Mouse (Mus musculus) cerebellum, adult 2 months (tissue): ENCODE data around the gene Xpr1. TPM values are rescaled to one million over a fixed set of nuclear protein-coding genes. Genes with fewer than 3 reads are reported as not detected.

Experiments
- DNase-seq, 2 experiments: peaks; one replicate each; pipeline ENCODE4 v3.0.0; 2021
- H3K27ac ChIP-seq: fragments of 200-500 bp; 2 replicates; pipeline ENCODE4 v1.5.1; 2012; ENCODE audit warnings: low read length, control low read depth, inconsistent platforms; ENCODE audit not compliant: insufficient read depth
- H3K27me3 ChIP-seq: fragments of 200-500 bp; 2 replicates; pipeline ENCODE4 v1.6.1; 2012; ENCODE audit warnings: inconsistent platforms, mild to moderate bottlenecking, low read length, moderate library complexity; ENCODE audit not compliant: control insufficient read depth, insufficient read depth
- H3K4me1 ChIP-seq: fragments of 200-500 bp; 2 replicates; pipeline ENCODE4 v1.6.1; 2011; ENCODE audit warnings: low read length; ENCODE audit not compliant: control insufficient read depth, insufficient read depth
- H3K4me3 ChIP-seq: fragments of 200-500 bp; replicated peaks from 2 replicates; pipeline ENCODE3; 2011; ENCODE audit warnings: mild to moderate bottlenecking, low read depth, low read length, control low read depth; ENCODE audit not compliant: insufficient read depth
- CTCF ChIP-seq: fragments of 200-500 bp; IDR thresholded peaks from 2 replicates; pipeline ENCODE4 v1.5.1; 2011; ENCODE audit warnings: low read depth, mild to moderate bottlenecking, control low read depth, low read length, moderate library complexity, borderline replicate concordance; ENCODE audit not compliant: insufficient read depth
- POLR2A ChIP-seq: fragments of 200-500 bp; IDR thresholded peaks from 2 replicates; pipeline ENCODE4 v1.6.1; 2011; ENCODE audit warnings: low read length, control low read depth, borderline replicate concordance; ENCODE audit not compliant: insufficient read depth
- WGBS: fragments of 180-500 bp; shearing (Covaris S2); methylation state at CpG from one replicate; pipeline ENCODE4 v1.1.7; 2018; 5-methylcytosine and 5-hydroxymethylcytosine counted together
- polyA plus RNA-seq: library from polyadenylated mRNA; depleted of rRNA; stranded (reverse); fragments of >200 nt; gene quantifications from 2 replicates; pipeline ENCODE4 v1.2.3, GENCODE M21; 2012; rRNA removed

Xpr1 gene
- polyA plus RNA-seq, 1 experiment: 30.6 TPM

GRCm38 (mm10) chr1:155236306-155237024 is 180.8 kb downstream of the Xpr1 start:
- Histone ChIP-seq H3K4me3 (no peak overlapping the region), H3K27me3 (no peaks in the 10 kb centered on the region), H3K27ac (no peak overlapping the region), H3K4me1 (peaks cover 33% of the 10 kb centered on the region)
- DNase-seq: peak in 1 of 2 experiments; percentile 11
- 67% methylated on average over 13 of the region's 13 CpGs for WGBS
- no peak for TF ChIP-seq POLR2A
- TF ChIP-seq CTCF: no peak

- DNase-seq: peak in 1 of 2 experiments; percentile 6
- Histone ChIP-seq H3K27ac (no peak overlapping the region), H3K27me3 (no peaks in the 10 kb centered on the region), H3K4me1 (peaks cover 36% of the 10 kb centered on the region), H3K4me3 (no peak overlapping the region)
- no peak for TF ChIP-seq CTCF
- TF ChIP-seq POLR2A: no peak
- 80% methylated on average over 2 of the region's 2 CpGs for WGBS
Measured at GRCm38 (mm10) chr1:155235641-155236040, 181.6 kb downstream of the Xpr1 start.

- H3K4me3 ChIP-seq: no peak overlapping the region
- DNase-seq: peak; percentile 58 to 60
- TF ChIP-seq CTCF (no peak), POLR2A (no peak)
- H3K27me3 ChIP-seq: no peaks in the 10 kb centered on the region
- WGBS: 15% methylated on average over 14 of the region's 14 CpGs
- H3K27ac ChIP-seq: peak overlapping the region; percentile 3; the same call in 1 of the 2 replicates
- peaks cover 50% of the 10 kb centered on the region for H3K4me1 ChIP-seq
Measured at GRCm38 (mm10) chr1:155233931-155234607, 183.1 kb downstream of the Xpr1 start.

DNA sequence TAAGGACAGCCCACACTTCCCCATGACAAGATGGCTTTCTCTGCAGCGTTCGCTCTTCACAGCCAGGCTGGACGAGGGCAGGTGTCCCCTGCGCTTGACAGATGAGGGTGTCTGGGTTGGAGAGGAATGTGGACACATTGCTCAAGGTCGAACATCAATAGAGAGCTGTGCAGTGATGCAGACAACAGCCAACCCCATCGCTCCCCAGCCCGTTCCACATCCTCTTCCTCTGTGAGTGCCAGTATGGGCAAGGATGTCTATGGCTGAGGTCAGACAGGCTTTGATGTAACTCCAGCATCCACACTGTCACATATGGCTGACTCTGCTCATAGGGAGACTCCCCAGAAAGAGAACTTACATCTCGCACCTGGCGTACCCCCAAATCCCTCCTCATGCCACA is 183.8 kb downstream of the Xpr1 start:
- Histone ChIP-seq H3K27ac (peak overlapping the region; percentile 10; the same call in 1 of the 2 replicates), H3K4me3 (no peak overlapping the region), H3K27me3 (no peaks in the 10 kb centered on the region), H3K4me1 (peaks cover 50% of the 10 kb centered on the region)
- 73% methylated on average over 9 of the region's 9 CpGs for WGBS
- DNase-seq: no peak
- TF ChIP-seq POLR2A: no peak
- no peak for TF ChIP-seq CTCF

GRCm38 (mm10) chr1:155232786-155233185 is 184.4 kb downstream of the Xpr1 start:
- 20% methylated on average over 6 of the region's 6 CpGs for WGBS
- Histone ChIP-seq H3K4me3 (no peak overlapping the region), H3K27ac (no peak overlapping the region), H3K27me3 (no peaks in the 10 kb centered on the region), H3K4me1 (peaks cover 50% of the 10 kb centered on the region)
- peak; percentile 64 to 70 for DNase-seq
- TF ChIP-seq POLR2A (no peak), CTCF (no peak)

- Histone ChIP-seq H3K27ac (no peak overlapping the region), H3K27me3 (no peaks in the 10 kb centered on the region), H3K4me1 (peaks cover 50% of the 10 kb centered on the region), H3K4me3 (no peak overlapping the region)
- TF ChIP-seq CTCF (no peak), POLR2A (no peak)
- WGBS: 21% methylated on average over 12 of the region's 12 CpGs
- DNase-seq: peak in 1 of 2 experiments; percentile 36
Measured at GRCm38 (mm10) chr1:155232385-155232784, 184.8 kb downstream of the Xpr1 start.

DNA sequence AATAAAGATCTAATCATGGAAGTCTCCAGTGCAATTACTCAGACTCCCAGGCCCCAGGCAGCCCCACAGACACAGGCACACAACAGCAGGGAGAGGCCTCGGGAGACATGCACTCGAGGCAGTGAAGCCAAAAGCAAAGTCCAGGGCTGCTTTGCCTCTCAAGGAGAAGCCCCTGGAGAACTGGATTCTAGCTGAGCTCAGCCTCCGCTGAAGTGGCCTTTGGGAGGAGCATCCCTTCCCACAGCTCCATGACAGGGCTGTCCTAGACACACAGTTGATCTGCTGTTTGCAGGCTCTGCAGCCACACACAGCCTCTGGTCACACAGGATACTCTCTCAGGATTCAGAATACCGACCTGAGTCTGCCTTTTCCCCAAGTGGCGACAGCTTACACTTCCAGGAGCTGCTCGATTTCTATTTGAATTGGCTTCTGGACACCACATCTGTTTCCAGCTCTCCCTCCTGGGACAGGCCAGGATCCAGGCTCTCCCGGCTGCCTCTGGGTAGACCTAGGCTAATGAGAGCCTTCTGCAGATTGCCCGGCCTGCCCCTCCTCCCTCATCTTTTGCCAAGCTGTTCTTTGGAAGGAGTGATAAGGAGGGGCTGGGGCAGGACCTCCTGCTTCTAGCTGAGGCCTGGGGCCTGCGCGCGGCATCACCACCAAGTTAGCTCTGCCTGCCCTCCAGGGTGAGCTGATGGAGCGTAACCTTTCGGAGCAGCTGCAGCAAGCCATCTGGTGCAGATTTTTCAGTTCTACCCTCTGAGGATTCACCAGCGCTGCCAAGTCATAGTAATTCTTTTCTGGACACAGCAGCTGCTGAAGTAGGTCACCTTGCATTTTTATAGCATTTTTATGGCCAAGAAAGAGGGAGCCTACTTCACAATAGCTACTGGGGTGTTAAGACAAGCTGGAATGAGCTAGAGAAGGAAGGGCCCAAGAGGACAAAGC is 187.5 kb downstream of the Xpr1 start:
- Histone ChIP-seq H3K27me3 (no peaks in the 10 kb centered on the region), H3K27ac (no peak overlapping the region), H3K4me1 (peaks cover 46% of the 10 kb centered on the region), H3K4me3 (no peak overlapping the region)
- 35% methylated on average over 14 of the region's 14 CpGs for WGBS
- TF ChIP-seq POLR2A (no peak), CTCF (no peak)
- peak in 1 of 2 experiments; percentile 59 for DNase-seq

Other genes starting within 250 kb of the Xpr1 start
- gene BC034090, start 173.0 kb downstream of the Xpr1 start, polyA plus RNA-seq: 14.1 and 15.5 TPM in 2 replicates
- 78.4 and 85.0 TPM in 2 replicates for gene Acbd6, start 140.7 kb upstream of the Xpr1 start, polyA plus RNA-seq